Mouse (Mus musculus) lung, adult 2 months (tissue): ENCODE data around the gene Wwox.

ENCODE experiments used
- CTCF ChIP-seq: fragments of 200-500 bp; IDR thresholded peaks from 2 replicates; pipeline ENCODE4 v1.5.1; 2011; ENCODE audit warnings: mild to moderate bottlenecking, low read length, control low read depth; ENCODE audit not compliant: insufficient read depth
- POLR2A ChIP-seq: fragments of 200-500 bp; IDR thresholded peaks from 2 replicates; pipeline ENCODE4 v1.6.1; 2011; ENCODE audit warnings: low read depth, mild to moderate bottlenecking, control low read depth, low read length, borderline replicate concordance; ENCODE audit errors: extremely low read depth

GRCm38 (mm10) chr8:114870410-114870809, 431.0 kb downstream of the Wwox start:
- no peak for TF ChIP-seq CTCF
- TF ChIP-seq POLR2A: no peak
